Mouse (Mus musculus) CH12F3 (cell line): ENCODE data around the gene Cd320.
"Not testable (repeated sequence)": the region's sequence is repeated elsewhere in the genome, so short reads cannot be mapped to it uniquely, and the experiment has no call there.

Experiments used
- in situ Hi-C: fragments of 300-500 bp; cut with MboI; formaldehyde crosslinking; loops from 2 replicates; pipeline ENCODE4 v1.14.3; 2020; ENCODE audit warnings: low sequenced_read_pairs

Cd320 gene

GRCm38 (mm10) chr17:33842966-33843795 is at the start of gene Cd320:
Gene Cd320 (plus strand): TSS chr17:33843091.
- in situ Hi-C loops = no loop called here

- in situ Hi-C loops = no loop called here
Observed at GRCm38 (mm10) chr17:33798306-33798705, 44.6 kb upstream of the Cd320 start.

- in situ Hi-C loops = no loop called here
Observed at GRCm38 (mm10) chr17:33799277-33799676, 43.6 kb upstream of the Cd320 start.

GRCm38 (mm10) chr17:33802221-33802620 is 40.7 kb upstream of the Cd320 start:
- in situ Hi-C loops = no loop called here

GRCm38 (mm10) chr17:33804205-33804604 is 38.7 kb upstream of the Cd320 start:
- in situ Hi-C loops = no loop called here

GRCm38 (mm10) chr17:33804745-33805144 is 38.1 kb upstream of the Cd320 start:
- in situ Hi-C loops = no loop called here

- in situ Hi-C loops = no loop called here
Observed at GRCm38 (mm10) chr17:33807181-33807888, 35.6 kb upstream of the Cd320 start.

GRCm38 (mm10) chr17:33808192-33808591 is 34.7 kb upstream of the Cd320 start:
- in situ Hi-C loops = no loop called here

- in situ Hi-C loops = no loop called here
Observed at GRCm38 (mm10) chr17:33810334-33811141, 32.4 kb upstream of the Cd320 start, which contains the start of gene Kank3. Gene Kank3 (plus strand): TSS chr17:33810519.

GRCm38 (mm10) chr17:33811142-33811516 is 31.8 kb upstream of the Cd320 start:
- in situ Hi-C loops = no loop called here

GRCm38 (mm10) chr17:33812475-33812874 is 30.4 kb upstream of the Cd320 start:
- in situ Hi-C loops = no loop called here

- in situ Hi-C loops = no loop called here
Observed at GRCm38 (mm10) chr17:33812990-33813389, 29.9 kb upstream of the Cd320 start.

GRCm38 (mm10) chr17:33815399-33815798 is 27.5 kb upstream of the Cd320 start:
- in situ Hi-C loops = no loop called here

GRCm38 (mm10) chr17:33816612-33817011 is 26.3 kb upstream of the Cd320 start:
- in situ Hi-C loops = no loop called here

GRCm38 (mm10) chr17:33817184-33817968 is 25.5 kb upstream of the Cd320 start:
- in situ Hi-C loops = no loop called here

- in situ Hi-C loops = no loop called here
Observed at GRCm38 (mm10) chr17:33817969-33818643, 24.8 kb upstream of the Cd320 start.

GRCm38 (mm10) chr17:33822436-33822959 is 20.4 kb upstream of the Cd320 start:
- in situ Hi-C loops = no loop called here

GRCm38 (mm10) chr17:33823171-33823570 is 19.7 kb upstream of the Cd320 start:
- in situ Hi-C loops = not testable (repeated sequence)

- in situ Hi-C loops = no loop called here
Observed at GRCm38 (mm10) chr17:33824084-33824996, 18.6 kb upstream of the Cd320 start, which contains the start of the genes Rps28 and Ndufa7. Gene Rps28 (minus strand): TSS chr17:33824562. Gene Ndufa7 (plus strand): TSS chr17:33824572.
